Mouse (Mus musculus): Measurements from ENCODE around the gene Sall2. TPM values are rescaled to one million over a fixed set of nuclear protein-coding genes. Genes with fewer than 3 reads are reported as not detected.
"Not testable (repeated sequence)": the region's sequence is repeated elsewhere in the genome, so short reads cannot be mapped to it uniquely, and the experiment has no call there.

The Sall2 gene
- polyA plus RNA-seq, 1 experiment: 23.3 TPM

GRCm38 (mm10) chr14:52315283-52315780 is 13.2 kb downstream of the Sall2 start:
- no peaks in the 10 kb centered on the region for H3K36me3 ChIP-seq (ENCODE audit: control insufficient read depth, insufficient read depth, low read length)
- DNase-seq: no peak
- WGBS: 48% methylated on average over 17 of the region's 17 CpGs
- H3K27me3 ChIP-seq (ENCODE audit: control insufficient read depth, insufficient read depth, low read length): no peaks in the 10 kb centered on the region
- peak overlapping the region; percentile 99 for H3K4me3 ChIP-seq (ENCODE audit: control insufficient read depth, insufficient read depth, low read length)
- H3K4me1 ChIP-seq (replicated peaks; ENCODE audit: control insufficient read depth, insufficient read depth, low read length): peaks cover 20% of the 10 kb centered on the region
- no peak overlapping the region for H3K27ac ChIP-seq (ENCODE audit: control insufficient read depth, insufficient read depth, low read length)
- TF ChIP-seq CTCF (IDR thresholded peaks at IDR 0.05; ENCODE audit: borderline replicate concordance, control insufficient read depth, extremely low read depth, insufficient read depth, low read length, poor library complexity) (no peak), POLR2A (IDR thresholded peaks at IDR 0.05; ENCODE audit: control insufficient read depth, extremely low read depth, insufficient read depth, low read length, poor library complexity) (no peak; the same call in 1 of the 2 replicates)

DNA sequence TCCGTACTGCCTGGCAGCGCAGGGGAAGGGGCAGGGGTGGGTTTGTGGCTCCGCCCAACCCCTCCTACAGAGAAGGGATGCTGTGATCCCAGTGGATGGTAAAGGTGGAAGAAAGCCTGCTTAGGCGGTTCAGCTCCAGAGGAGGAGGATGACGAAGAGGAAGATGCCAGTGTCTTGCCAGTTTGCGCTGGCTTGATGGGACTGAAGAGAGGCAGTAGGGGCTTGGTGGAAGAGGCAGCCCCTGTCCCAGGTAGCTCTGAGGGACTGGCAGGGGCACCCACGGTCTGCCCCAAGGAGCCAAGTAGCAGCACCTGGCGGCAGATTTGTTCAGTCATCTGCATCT is 13.8 kb downstream of the Sall2 start:
- TF ChIP-seq POLR2A (IDR thresholded peaks at IDR 0.05; ENCODE audit: control insufficient read depth, extremely low read depth, insufficient read depth, low read length, poor library complexity) (no peak), CTCF (IDR thresholded peaks at IDR 0.05; ENCODE audit: borderline replicate concordance, control insufficient read depth, extremely low read depth, insufficient read depth, low read length, poor library complexity) (no peak)
- H3K4me1 ChIP-seq (replicated peaks; ENCODE audit: control insufficient read depth, insufficient read depth, low read length): peaks cover 20% of the 10 kb centered on the region
- no peak overlapping the region for H3K4me3 ChIP-seq (ENCODE audit: control insufficient read depth, insufficient read depth, low read length)
- DNase-seq: no peak
- 85% methylated on average over 8 of the region's 8 CpGs for WGBS
- H3K27me3 ChIP-seq (ENCODE audit: control insufficient read depth, insufficient read depth, low read length): no peaks in the 10 kb centered on the region
- H3K36me3 ChIP-seq (ENCODE audit: control insufficient read depth, insufficient read depth, low read length): no peaks in the 10 kb centered on the region
- H3K27ac ChIP-seq (ENCODE audit: control insufficient read depth, insufficient read depth, low read length): no peak overlapping the region

DNA sequence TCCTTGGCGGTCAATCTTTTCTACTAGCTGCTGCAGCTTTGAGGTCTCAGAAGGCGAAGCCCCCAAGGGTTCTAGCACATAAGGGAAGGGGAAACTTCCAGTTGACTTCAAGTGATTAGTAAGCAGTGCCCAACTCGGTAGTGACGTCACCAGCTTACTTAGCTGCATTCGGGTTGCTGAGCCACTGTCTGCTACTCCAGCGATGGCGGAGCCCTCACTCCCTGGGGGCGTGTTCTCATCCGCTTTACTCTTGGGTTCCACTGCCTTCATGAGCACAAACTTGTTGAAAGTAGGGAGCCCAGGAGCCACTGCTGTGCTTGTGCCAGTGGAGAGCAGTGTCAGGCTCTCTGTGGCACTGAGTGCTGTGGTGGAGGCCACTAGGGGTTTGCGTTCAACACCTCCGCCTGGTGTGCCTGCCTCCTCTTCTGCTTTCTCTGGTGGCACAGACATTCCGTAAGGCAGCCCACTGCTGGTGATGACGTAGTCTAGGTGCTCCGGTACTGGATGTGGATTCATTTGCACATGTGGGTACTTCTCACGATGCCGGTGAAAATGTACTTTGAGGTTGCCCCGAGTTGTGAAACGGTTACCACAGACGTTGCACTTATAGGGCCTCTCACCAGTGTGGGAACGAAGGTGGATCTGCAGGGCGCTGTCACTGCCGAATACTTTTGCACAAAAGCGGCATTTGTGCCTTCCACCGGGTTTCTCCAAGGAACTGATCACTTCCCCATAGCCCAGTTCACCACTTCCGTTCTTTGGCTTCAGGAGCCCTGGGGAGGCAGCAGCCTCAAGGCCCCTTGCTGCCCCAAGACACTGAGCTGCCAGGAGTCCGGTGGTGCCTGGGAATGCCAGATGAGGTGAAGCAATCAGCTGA is 14.4 kb downstream of the Sall2 start:
- Histone ChIP-seq H3K36me3 (ENCODE audit: control insufficient read depth, insufficient read depth, low read length) (no peaks in the 10 kb centered on the region), H3K27me3 (ENCODE audit: control insufficient read depth, insufficient read depth, low read length) (no peaks in the 10 kb centered on the region), H3K27ac (ENCODE audit: control insufficient read depth, insufficient read depth, low read length) (no peak overlapping the region), H3K4me3 (ENCODE audit: control insufficient read depth, insufficient read depth, low read length) (no peak overlapping the region), H3K4me1 (replicated peaks; ENCODE audit: control insufficient read depth, insufficient read depth, low read length) (peaks cover 20% of the 10 kb centered on the region)
- DNase-seq: no peak
- WGBS: 87% methylated on average over 26 of the region's 26 CpGs
- no peak for TF ChIP-seq POLR2A (IDR thresholded peaks at IDR 0.05; ENCODE audit: control insufficient read depth, extremely low read depth, insufficient read depth, low read length, poor library complexity)
- TF ChIP-seq CTCF (IDR thresholded peaks at IDR 0.05; ENCODE audit: borderline replicate concordance, control insufficient read depth, extremely low read depth, insufficient read depth, low read length, poor library complexity): no peak

GRCm38 (mm10) chr14:52310906-52311305 is 17.7 kb downstream of the Sall2 start:
- H3K36me3 ChIP-seq (ENCODE audit: control insufficient read depth, insufficient read depth, low read length): no peaks in the 10 kb centered on the region
- H3K4me3 ChIP-seq (ENCODE audit: control insufficient read depth, insufficient read depth, low read length): no peak overlapping the region
- TF ChIP-seq POLR2A (IDR thresholded peaks at IDR 0.05; ENCODE audit: control insufficient read depth, extremely low read depth, insufficient read depth, low read length, poor library complexity) (no peak), CTCF (IDR thresholded peaks at IDR 0.05; ENCODE audit: borderline replicate concordance, control insufficient read depth, extremely low read depth, insufficient read depth, low read length, poor library complexity) (no peak)
- H3K27me3 ChIP-seq (ENCODE audit: control insufficient read depth, insufficient read depth, low read length): no peaks in the 10 kb centered on the region
- H3K4me1 ChIP-seq (replicated peaks; ENCODE audit: control insufficient read depth, insufficient read depth, low read length): peaks cover 15% of the 10 kb centered on the region
- H3K27ac ChIP-seq (ENCODE audit: control insufficient read depth, insufficient read depth, low read length): no peak overlapping the region
- no peak for DNase-seq
- 96% methylated on average over 2 of the region's 2 CpGs for WGBS

DNA sequence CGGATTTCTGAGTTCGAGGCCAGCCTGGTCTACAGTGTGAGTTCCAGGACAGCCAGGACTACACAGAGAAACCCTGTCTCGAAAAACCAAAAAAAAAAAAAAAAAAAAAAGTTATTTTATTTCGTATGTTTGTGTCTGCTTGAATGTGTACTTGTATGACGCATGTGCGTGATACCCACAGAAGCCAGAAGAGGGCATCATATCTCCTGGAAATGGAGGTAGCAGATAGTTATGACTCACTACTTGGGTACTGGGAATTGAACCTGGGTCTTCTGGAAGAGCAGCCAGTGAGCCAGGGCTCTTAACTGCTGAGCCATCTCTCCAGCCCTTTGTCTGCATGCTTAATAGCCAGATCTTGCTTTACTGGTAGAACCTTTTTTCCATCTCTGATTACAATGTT is 18.2 kb downstream of the Sall2 start:
- H3K36me3 ChIP-seq (ENCODE audit: control insufficient read depth, insufficient read depth, low read length); H3K27me3 ChIP-seq (ENCODE audit: control insufficient read depth, insufficient read depth, low read length); H3K4me3 ChIP-seq (ENCODE audit: control insufficient read depth, insufficient read depth, low read length); H3K4me1 ChIP-seq (replicated peaks; ENCODE audit: control insufficient read depth, insufficient read depth, low read length); H3K27ac ChIP-seq (ENCODE audit: control insufficient read depth, insufficient read depth, low read length): not testable (repeated sequence)
- 95% methylated on average over 6 of the region's 6 CpGs for WGBS
- DNase-seq: peak; percentile 26

DNA sequence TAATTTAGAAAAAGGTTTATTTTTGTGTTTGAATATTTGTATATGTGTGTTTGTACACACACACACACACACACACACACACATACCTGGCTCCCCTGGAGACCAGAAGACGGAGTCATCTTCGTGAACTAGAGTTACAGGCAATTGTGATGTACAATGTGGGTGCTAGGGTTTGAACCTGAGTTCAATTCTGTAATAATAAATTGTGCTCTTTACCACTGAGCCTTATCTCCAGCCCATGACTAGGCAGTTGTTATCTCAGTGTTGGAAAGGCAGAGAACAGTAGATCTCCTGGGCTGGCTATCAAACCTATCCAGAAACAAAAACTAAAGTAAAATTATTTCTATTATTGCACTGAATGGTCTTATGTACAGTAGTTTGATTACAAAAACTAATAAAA is 22.5 kb downstream of the Sall2 start:
- WGBS: 97% methylated on average over 2 of the region's 2 CpGs
- TF ChIP-seq POLR2A (IDR thresholded peaks at IDR 0.05; ENCODE audit: control insufficient read depth, extremely low read depth, insufficient read depth, low read length, poor library complexity) (no peak), CTCF (IDR thresholded peaks at IDR 0.05; ENCODE audit: borderline replicate concordance, control insufficient read depth, extremely low read depth, insufficient read depth, low read length, poor library complexity) (no peak)
- H3K4me1 ChIP-seq (replicated peaks; ENCODE audit: control insufficient read depth, insufficient read depth, low read length): no peaks in the 10 kb centered on the region

More for the DNA sequence above, 22.5 kb downstream of the Sall2 start:
- Histone ChIP-seq H3K4me3 (ENCODE audit: control insufficient read depth, insufficient read depth, low read length) (no peak overlapping the region), H3K27me3 (ENCODE audit: control insufficient read depth, insufficient read depth, low read length) (no peaks in the 10 kb centered on the region), H3K36me3 (ENCODE audit: control insufficient read depth, insufficient read depth, low read length) (no peaks in the 10 kb centered on the region), H3K27ac (ENCODE audit: control insufficient read depth, insufficient read depth, low read length) (no peak overlapping the region)
- DNase-seq: no peak

All from thymus, adult 2 months (tissue).